Mouse (Mus musculus): ENCODE measurements around the gene Mitf.

- no peak for TF ChIP-seq CTCF (IDR thresholded peaks at IDR 0.05; ENCODE audit: insufficient read depth, low read depth, low read length)
- TF ChIP-seq POLR2A (IDR thresholded peaks at IDR 0.05; ENCODE audit: insufficient read depth, low read depth, low read length) = no peak
These were observed 179.6 kb downstream of the Mitf start for GRCm38 (mm10) chr6:97986417-97986816.
